Mouse (Mus musculus) stomach, postnatal 0 days (tissue): ENCODE data around the gene Egln3. TPM values are rescaled to one million over a fixed set of nuclear protein-coding genes. Genes with fewer than 3 reads are reported as not detected.

Experiments
- ATAC-seq: fragments of 200-750 bp; cut with Nextera tagmentation; 2 replicates; pipeline ENCODE4 v1.8.0; 2017; ENCODE audit not compliant: low FRiP score, low TSS enrichment
- DNase-seq: peaks from one replicate; pipeline ENCODE4 v3.0.0-alpha.2; 2016; ENCODE audit warnings: low spot score
- H3K27ac ChIP-seq: fragments of 300-500 bp; sonication (generic); replicated peaks from 2 replicates; pipeline ENCODE4 v1.5.1; 2014; ENCODE audit warnings: mild to moderate bottlenecking, control low read depth
- H3K27me3 ChIP-seq: fragments of 300-500 bp; sonication (generic); 2 replicates; pipeline ENCODE4 v1.6.1; 2014; ENCODE audit warnings: low read length; ENCODE audit not compliant: control insufficient read depth, insufficient read depth
- H3K36me3 ChIP-seq: fragments of 300-500 bp; sonication (generic); 2 replicates; pipeline ENCODE4 v1.6.1; 2014; ENCODE audit warnings: low read length, mixed read lengths; ENCODE audit not compliant: control insufficient read depth, insufficient read depth
- H3K4me1 ChIP-seq: fragments of 300-500 bp; sonication (generic); replicated peaks from 2 replicates; pipeline ENCODE4 v1.6.1; 2014; ENCODE audit warnings: antibody characterized with exemption; ENCODE audit not compliant: control insufficient read depth, insufficient read depth
- H3K4me2 ChIP-seq: fragments of 300-500 bp; sonication (generic); replicated peaks from 2 replicates; pipeline ENCODE4 v1.6.1; 2014; ENCODE audit warnings: low read depth, mild to moderate bottlenecking, control low read depth, moderate library complexity
- H3K4me3 ChIP-seq: fragments of 300-500 bp; sonication (generic); 2 replicates; pipeline ENCODE4 v1.5.1; 2014; ENCODE audit warnings: low read depth, low read length, control low read depth
- H3K9ac ChIP-seq: fragments of 300-500 bp; sonication (generic); 2 replicates; pipeline ENCODE4 v1.6.1; 2014; ENCODE audit warnings: mild to moderate bottlenecking, low read length, control low read depth, mixed read lengths
- H3K9me3 ChIP-seq: fragments of 300-500 bp; sonication (generic); 2 replicates; pipeline ENCODE4 v1.6.1; 2016; ENCODE audit warnings: low read length; ENCODE audit not compliant: control insufficient read depth
- CTCF ChIP-seq: IDR thresholded peaks from 2 replicates; pipeline ENCODE4 v1.5.1; 2016; ENCODE audit warnings: antibody characterized with exemption, low read depth, mild to moderate bottlenecking, moderate library complexity
- EP300 ChIP-seq: optimal IDR thresholded peaks from 2 replicates; pipeline ENCODE3; 2016; ENCODE audit warnings: antibody characterized with exemption
- WGBS: fragments of 180-500 bp; shearing (Covaris S2); extraction: QIAGEN DNeasy Blood & Tissue Kit; methylation state at CpG from one replicate; pipeline ENCODE4 v1.1.7; 2014; 5-methylcytosine and 5-hydroxymethylcytosine counted together
- polyA plus RNA-seq: library from polyadenylated mRNA; unstranded; fragments of >200 nt; fragmentation: Nextera tagmentation; extraction: Ambion mirVana; gene quantifications from 2 replicates; pipeline ENCODE4 v1.2.1, GENCODE M21; 2015

Gene Egln3
- polyA plus RNA-seq, 1 experiment from 2014 or later, result 80.3 TPM

DNA sequence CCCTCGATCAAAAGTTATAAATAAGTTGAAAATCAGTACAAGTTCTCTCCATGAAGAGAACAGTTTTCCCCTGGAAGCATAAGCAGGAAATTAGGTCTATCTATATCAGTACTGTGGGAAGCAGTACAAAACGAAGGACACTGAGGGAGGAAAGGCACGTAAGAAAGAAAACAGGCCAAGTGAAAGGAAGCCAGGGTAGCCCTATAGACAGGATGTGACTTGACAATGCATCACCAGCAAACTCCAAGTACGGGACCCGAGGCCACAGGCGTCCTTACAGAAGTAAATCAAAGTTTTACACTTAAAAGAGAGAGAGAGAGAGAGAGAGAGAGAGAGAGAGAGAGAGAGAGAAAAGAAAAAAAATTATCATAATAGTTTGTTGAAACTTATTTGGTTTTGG is 2.8 kb downstream of the Egln3 start:
- no peak for DNase-seq
- Histone ChIP-seq H3K4me2 (peak overlapping the region; percentile 90), H3K4me1 (peaks cover 14% of the 10 kb centered on the region), H3K9me3 (no peaks in the 10 kb centered on the region), H3K9ac (peak overlapping the region; percentile 32), H3K27me3 (no peaks in the 10 kb centered on the region), H3K36me3 (no peaks in the 10 kb centered on the region), H3K27ac (peak overlapping the region; percentile 63), H3K4me3 (peak overlapping the region; percentile 74)
- TF ChIP-seq EP300 (no peak), CTCF (no peak)
- ATAC-seq, result no peak
- WGBS, result 21% methylated on average over 6 of the region's 6 CpGs

DNA sequence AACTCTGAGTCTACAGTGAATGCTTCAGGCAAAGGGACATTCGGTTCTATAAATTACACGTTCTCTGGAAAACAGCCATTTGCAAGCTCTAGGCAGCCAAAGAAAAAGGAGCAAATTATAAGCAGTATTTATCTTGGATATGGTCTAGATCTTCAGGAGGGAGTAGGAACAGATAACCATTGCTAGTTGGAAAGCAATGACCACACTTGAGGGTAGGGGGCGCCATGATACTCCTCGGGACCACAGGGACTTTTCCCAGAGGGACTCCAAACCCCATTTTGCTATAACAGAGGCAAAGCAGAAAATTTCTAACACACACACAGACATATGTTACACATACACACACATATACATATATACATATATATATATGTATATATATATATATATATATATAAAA is 3.5 kb downstream of the Egln3 start:
- 15% methylated on average over 4 of the region's 4 CpGs for WGBS
- H3K4me1 ChIP-seq, result peaks cover 15% of the 10 kb centered on the region
- TF ChIP-seq EP300 (no peak), CTCF (peak; percentile 78)
- H3K4me3 ChIP-seq, result peak overlapping the region; percentile 25
- DNase-seq (peak; percentile 72), ATAC-seq (no peak)
- no peaks in the 10 kb centered on the region for H3K9me3 ChIP-seq
- H3K9ac ChIP-seq, result peak overlapping the region; percentile 49
- H3K36me3 ChIP-seq, result no peaks in the 10 kb centered on the region
- H3K27ac ChIP-seq, result no peak overlapping the region; the same call in 1 of the 2 replicates
- no peaks in the 10 kb centered on the region for H3K27me3 ChIP-seq
- peak overlapping the region; percentile 52 for H3K4me2 ChIP-seq

DNA sequence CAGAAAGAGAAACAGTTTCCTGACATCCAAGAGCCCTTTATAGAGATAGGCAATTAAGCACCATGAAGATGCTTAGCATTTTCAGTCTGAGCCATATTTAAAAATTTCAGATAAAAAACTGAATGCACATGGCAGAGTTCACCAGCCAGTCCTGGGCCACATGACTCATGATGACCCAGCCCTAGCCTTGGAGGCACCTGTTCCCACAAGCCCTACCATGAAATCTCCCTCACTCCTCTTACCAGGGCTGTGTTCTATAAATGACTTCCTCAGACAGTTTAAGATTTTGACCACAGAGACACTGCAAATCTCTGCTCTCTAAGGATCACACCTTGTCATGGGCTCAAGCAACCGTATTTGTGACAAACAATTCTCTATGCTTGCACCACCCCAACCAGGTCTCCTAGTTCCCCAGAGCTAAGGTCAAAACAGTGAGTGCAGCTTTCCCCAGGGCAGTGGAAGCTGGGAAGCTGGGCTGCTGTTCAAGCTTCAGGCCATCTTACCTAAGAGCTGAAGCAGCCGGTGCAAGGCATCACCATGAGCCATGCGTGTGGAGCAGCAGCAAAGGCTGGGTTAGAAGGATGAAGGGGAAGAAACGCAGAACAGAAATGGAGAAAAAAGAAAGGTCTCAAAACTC is 5.3 kb downstream of the Egln3 start:
- Histone ChIP-seq H3K4me3 (no peak overlapping the region; the same call in 1 of the 2 replicates), H3K9me3 (no peaks in the 10 kb centered on the region), H3K4me1 (peaks cover 20% of the 10 kb centered on the region), H3K9ac (no peak overlapping the region), H3K27ac (peak overlapping the region; percentile 74), H3K27me3 (no peaks in the 10 kb centered on the region), H3K36me3 (no peaks in the 10 kb centered on the region), H3K4me2 (peak overlapping the region; percentile 48)
- no peak for DNase-seq
- 54% methylated on average over 4 of the region's 4 CpGs for WGBS
- ATAC-seq, result no peak
- TF ChIP-seq EP300 (no peak), CTCF (no peak)

DNA sequence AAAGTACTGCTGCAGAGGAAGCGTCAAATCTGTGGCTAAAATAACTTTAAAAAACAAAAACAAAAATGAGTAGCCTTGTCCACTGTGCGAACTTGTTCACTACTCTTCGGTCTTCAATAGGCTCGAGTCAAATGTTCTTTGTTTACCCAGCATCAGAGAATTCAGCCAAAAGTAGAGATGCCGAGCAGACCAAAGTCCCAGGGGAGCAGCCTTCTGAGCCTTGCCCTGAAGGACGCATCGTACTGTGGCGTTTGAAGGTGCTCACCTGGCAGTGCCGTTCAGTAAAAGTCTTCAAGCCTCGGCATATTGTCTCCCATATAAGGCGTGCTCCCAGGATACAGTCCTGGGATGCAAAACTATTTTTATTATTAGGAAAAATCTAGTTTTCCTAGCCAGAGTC is 5.8 kb downstream of the Egln3 start:
- ATAC-seq, result no peak

DNA sequence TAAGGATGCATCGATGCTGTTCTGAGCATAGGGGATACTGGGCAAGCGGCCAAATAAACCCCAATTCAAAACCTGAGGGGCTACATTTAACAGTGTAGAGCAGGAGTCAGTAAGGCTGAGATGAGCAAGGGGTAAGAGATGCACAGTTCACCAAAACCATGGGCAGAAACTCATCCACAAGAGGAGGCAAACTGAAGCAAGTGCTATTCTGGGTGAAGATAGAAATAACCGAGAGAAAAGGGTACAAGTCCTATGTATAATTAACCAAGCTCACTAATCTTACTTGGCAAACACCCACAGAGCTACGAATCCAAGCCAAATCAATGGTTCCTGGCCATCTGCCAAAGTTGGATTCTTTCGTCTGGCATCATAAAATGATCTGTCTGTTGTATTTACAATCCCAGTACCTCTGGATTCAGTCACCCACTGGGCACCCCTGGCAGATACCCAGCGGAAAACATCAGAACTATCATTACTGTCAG is 6.3 kb downstream of the Egln3 start:
- no peaks in the 10 kb centered on the region for H3K9me3 ChIP-seq
- DNase-seq (no peak), ATAC-seq (no peak)
- H3K36me3 ChIP-seq, result no peaks in the 10 kb centered on the region
- H3K9ac ChIP-seq, result peak overlapping the region; percentile 14; the same call in 1 of the 2 replicates
- H3K27me3 ChIP-seq, result no peaks in the 10 kb centered on the region
- peak overlapping the region; percentile 74 for H3K27ac ChIP-seq
- H3K4me2 ChIP-seq, result peak overlapping the region; percentile 48
- peak overlapping the region; percentile 22 for H3K4me3 ChIP-seq
- WGBS, result 27% methylated on average over 6 of the region's 6 CpGs
- H3K4me1 ChIP-seq, result peaks cover 24% of the 10 kb centered on the region
- TF ChIP-seq CTCF (no peak), EP300 (no peak)

More for the DNA sequence above, 5.8 kb downstream of the Egln3 start:
- DNase-seq, result no peak
- Histone ChIP-seq H3K36me3 (no peaks in the 10 kb centered on the region), H3K27ac (peak overlapping the region; percentile 74), H3K4me2 (peak overlapping the region; percentile 48), H3K27me3 (no peaks in the 10 kb centered on the region), H3K9me3 (no peaks in the 10 kb centered on the region), H3K9ac (peak overlapping the region; percentile 5; the same call in 1 of the 2 replicates), H3K4me3 (peak overlapping the region; percentile 22), H3K4me1 (peaks cover 24% of the 10 kb centered on the region)
- WGBS, result 17% methylated on average over 11 of the region's 11 CpGs
- TF ChIP-seq CTCF, result no peak
- TF ChIP-seq EP300, result no peak

DNA sequence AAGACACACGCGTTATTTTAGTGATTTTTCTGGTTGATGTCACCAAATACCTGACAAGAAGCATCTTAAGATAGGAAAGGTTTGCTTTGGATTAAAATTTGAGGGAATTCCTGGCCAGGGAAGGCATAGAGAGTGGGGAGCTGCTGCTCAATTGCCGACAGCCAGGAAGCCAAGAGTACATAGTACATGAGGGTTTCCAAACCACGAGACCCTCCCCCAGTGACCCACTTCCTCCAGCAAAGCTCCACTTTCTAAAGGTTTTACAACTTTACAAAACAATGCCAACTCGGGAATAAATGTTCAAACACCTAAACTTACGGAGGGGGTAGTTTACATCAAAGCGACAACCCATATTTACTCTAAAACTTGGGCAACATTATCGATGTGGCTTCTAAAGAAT is 6.8 kb downstream of the Egln3 start:
- no peaks in the 10 kb centered on the region for H3K36me3 ChIP-seq
- no peaks in the 10 kb centered on the region for H3K27me3 ChIP-seq
- ATAC-seq (no peak), DNase-seq (no peak)
- H3K4me3 ChIP-seq, result no peak overlapping the region
- peaks cover 24% of the 10 kb centered on the region for H3K4me1 ChIP-seq
- no peaks in the 10 kb centered on the region for H3K9me3 ChIP-seq
- peak overlapping the region; percentile 74 for H3K27ac ChIP-seq
- H3K4me2 ChIP-seq, result peak overlapping the region; percentile 48
- no peak for TF ChIP-seq EP300
- TF ChIP-seq CTCF, result no peak
- 65% methylated on average over 8 of the region's 8 CpGs for whole genome bisulfite sequencing
- H3K9ac ChIP-seq, result no peak overlapping the region
